In the genomic region with DNA sequence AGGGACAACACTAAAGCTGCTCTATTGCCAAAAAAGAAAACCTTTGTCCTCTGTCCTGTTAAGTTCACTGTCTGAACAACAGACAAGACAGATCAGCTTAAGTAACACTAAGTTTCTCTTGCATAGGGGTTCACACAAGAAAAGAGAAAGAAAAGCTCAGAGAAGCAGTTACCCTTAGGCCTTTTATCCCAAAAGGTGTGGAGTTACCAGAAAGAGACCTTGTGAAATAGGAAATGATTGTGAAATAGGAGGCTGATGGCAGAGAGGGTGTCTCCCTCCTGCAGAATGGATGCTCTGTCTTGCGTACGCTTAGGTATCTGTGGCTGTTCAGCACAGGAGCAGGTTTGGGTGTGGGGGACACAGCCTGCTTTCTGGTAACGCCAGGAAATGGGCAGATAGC, we compare ENCODE assay signal across 9 mouse cellular contexts. TPM values are rescaled to one million over a fixed set of nuclear protein-coding genes. Genes with fewer than 3 reads are reported as not detected.
DNase-seq lines count a peak whose midpoint lies in the region; ATAC-seq lines count a peak whose summit lies in the region.
"Had no signal": no experiment of that assay in that cellular context is flagged by ENCODE, and none has a peak within 500 bp of the region (broad histone marks: within the 10 kb centered on the region; RNA-seq: fewer than 3 reads in every experiment).

No protein-coding gene starts in this region.

- H3K36me3 ChIP-seq in erythroblast, embryonic 14.5 days (ENCODE audit: control insufficient read depth) = peaks cover 48% of the 10 kb centered on the region
- peaks cover 26% of the 10 kb centered on the region for H3K36me3 ChIP-seq in forebrain, embryonic 12.5 days (replicated peaks)
- H3K36me3 ChIP-seq in liver, embryonic 15.5 days (replicated peaks) = peaks cover 28% of the 10 kb centered on the region

- 92% methylated on average over 3 of the region's 3 CpGs for WGBS in forebrain, embryonic 12.5 days
- 30% methylated on average over 3 of the region's 3 CpGs for WGBS in liver, embryonic 15.5 days (ENCODE audit: insufficient replicate concordance)

- H3K4me2 ChIP-seq in forebrain, embryonic 12.5 days = peak overlapping the region; percentile 99
- H3K4me2 ChIP-seq in liver, embryonic 15.5 days = peak overlapping the region; percentile 95

- H3K27me3 ChIP-seq in erythroblast, embryonic 14.5 days (ENCODE audit: control insufficient read depth) = no peaks in the 10 kb centered on the region
- no peaks in the 10 kb centered on the region for H3K27me3 ChIP-seq in forebrain, embryonic 12.5 days
- H3K27me3 ChIP-seq in liver, embryonic 15.5 days = no peaks in the 10 kb centered on the region

- H3K4me3 ChIP-seq in erythroblast, embryonic 14.5 days (replicated peaks) = peak overlapping the region; percentile 70
- peak overlapping the region; percentile 92 for H3K4me3 ChIP-seq in forebrain, embryonic 12.5 days (replicated peaks)
- peak overlapping the region; percentile 90 for H3K4me3 ChIP-seq in liver, embryonic 15.5 days (replicated peaks)

- no peak for ATAC-seq in erythroblast, adult 5-6 weeks (replicated peaks; ENCODE audit: low FRiP score, poor library complexity, severe bottlenecking)
- no peak for ATAC-seq in forebrain, embryonic 12.5 days (ENCODE audit: low FRiP score)
- no peak for ATAC-seq in liver, embryonic 15.5 days (ENCODE audit: insufficient read depth)

- peaks cover 59% of the 10 kb centered on the region for H3K4me1 ChIP-seq in erythroblast, embryonic 14.5 days (ENCODE audit: control insufficient read depth)
- peaks cover 42% of the 10 kb centered on the region for H3K4me1 ChIP-seq in forebrain, embryonic 12.5 days
- H3K4me1 ChIP-seq in liver, embryonic 15.5 days (replicated peaks) = peaks cover 60% of the 10 kb centered on the region

- H3K27ac ChIP-seq in forebrain, embryonic 12.5 days = no peak overlapping the region
- H3K27ac ChIP-seq in liver, embryonic 15.5 days (replicated peaks) = peak overlapping the region; percentile 83

- peak overlapping the region; percentile 94 for H3K9ac ChIP-seq in forebrain, embryonic 12.5 days
- peak overlapping the region; percentile 87 for H3K9ac ChIP-seq in liver, embryonic 15.5 days

- peak; percentile 27 for DNase-seq in 3T3-L1 (ENCODE audit: low read depth, low spot score)
- no peak for DNase-seq in urinary bladder, postnatal 36 days (ENCODE audit: low spot score in 2 of 2)
- DNase-seq in retina, embryonic 14.5 days (ENCODE audit: low spot score) = no peak
- DNase-seq in spleen, adult 12 weeks (ENCODE audit: low spot score) = no peak

- no peaks in the 10 kb centered on the region for H3K9me3 ChIP-seq in erythroblast, embryonic 14.5 days (ENCODE audit: control insufficient read depth, low read length)
- H3K9me3 ChIP-seq in forebrain, embryonic 12.5 days = no peaks in the 10 kb centered on the region
- no peaks in the 10 kb centered on the region for H3K9me3 ChIP-seq in liver, embryonic 15.5 days (replicated peaks)

RNA-seq across cellular contexts. Expression of a gene that starts 1.3 kb away (rescaled TPM):
- 1.0 and 1.2 TPM in 2 replicates for polyA plus RNA-seq in erythroblast, embryonic 14.5 days (2012)
- total RNA-seq in erythroblast, adult 5-6 weeks (2015; ENCODE audit: low replicate concordance) = 6.7 and 11.1 TPM in 2 replicates
- total RNA-seq in erythroblast, adult 5-6 weeks (2017; ENCODE audit: low replicate concordance) = 8.1 and 10.8 TPM in 2 replicates
- 19.2 and 20.9 TPM in 2 replicates for polyA plus RNA-seq in forebrain, embryonic 12.5 days (2016; fragmentation: Nextera tagmentation; extraction: Ambion mirVana)
- polyA plus RNA-seq in liver, embryonic 15.5 days (2015; fragmentation: Nextera tagmentation; extraction: Ambion mirVana) = 8.6 and 9.1 TPM in 2 replicates

RNA-seq across cellular contexts. Expression of a gene that starts 24.7 kb away (rescaled TPM):
- polyA plus RNA-seq in erythroblast, embryonic 14.5 days (2012) = 5.7 and 9.8 TPM in 2 replicates
- 30.5 and 41.5 TPM in 2 replicates for total RNA-seq in erythroblast, adult 5-6 weeks (2015; ENCODE audit: low replicate concordance)
- 255 and 279 TPM in 2 replicates for total RNA-seq in erythroblast, adult 5-6 weeks (2017; ENCODE audit: low replicate concordance)
- polyA plus RNA-seq in forebrain, embryonic 12.5 days (2016; fragmentation: Nextera tagmentation; extraction: Ambion mirVana) = 91.9 and 92.9 TPM in 2 replicates
- 16.1 and 16.4 TPM in 2 replicates for polyA plus RNA-seq in liver, embryonic 15.5 days (2015; fragmentation: Nextera tagmentation; extraction: Ambion mirVana)

RNA-seq across cellular contexts. Expression of a gene that starts 24.7 kb away (rescaled TPM):
- 0.14 TPM in 1 of 2 replicates, not detected in the other for polyA plus RNA-seq in erythroblast, embryonic 14.5 days (2012)
- 0.63 TPM in 1 of 2 replicates, not detected in the other for total RNA-seq in erythroblast, adult 5-6 weeks (2015; ENCODE audit: low replicate concordance)
- 1.5 TPM in 1 of 2 replicates, not detected in the other for total RNA-seq in erythroblast, adult 5-6 weeks (2017; ENCODE audit: low replicate concordance)
- polyA plus RNA-seq in forebrain, embryonic 12.5 days (2016; fragmentation: Nextera tagmentation; extraction: Ambion mirVana) = 0.89 and 1.0 TPM in 2 replicates
- polyA plus RNA-seq in liver, embryonic 15.5 days (2015; fragmentation: Nextera tagmentation; extraction: Ambion mirVana) = 0.06 and 0.14 TPM in 2 replicates
- total RNA-seq: hematopoietic stem cell, adult 5-6 weeks had no signal

RNA-seq across cellular contexts. Expression of a gene that starts 30.5 kb away (rescaled TPM):
- 5.1 and 5.4 TPM in 2 replicates for polyA plus RNA-seq in erythroblast, embryonic 14.5 days (2012)
- 7.5 and 25.9 TPM in 2 replicates for total RNA-seq in erythroblast, adult 5-6 weeks (2015; ENCODE audit: low replicate concordance)
- total RNA-seq in erythroblast, adult 5-6 weeks (2017; ENCODE audit: low replicate concordance) = 40.6 and 51.9 TPM in 2 replicates
- 185 and 187 TPM in 2 replicates for polyA plus RNA-seq in forebrain, embryonic 12.5 days (2016; fragmentation: Nextera tagmentation; extraction: Ambion mirVana)
- polyA plus RNA-seq in liver, embryonic 15.5 days (2015; fragmentation: Nextera tagmentation; extraction: Ambion mirVana) = 9.2 and 9.6 TPM in 2 replicates

RNA-seq across cellular contexts. Expression of a gene that starts 40.5 kb away (rescaled TPM):
- 58.5 and 75.1 TPM in 2 replicates for polyA plus RNA-seq in erythroblast, embryonic 14.5 days (2012)
- total RNA-seq in erythroblast, adult 5-6 weeks (2015; ENCODE audit: low replicate concordance) = 18.6 and 23.6 TPM in 2 replicates
- 32.3 and 36.6 TPM in 2 replicates for total RNA-seq in erythroblast, adult 5-6 weeks (2017; ENCODE audit: low replicate concordance)
- polyA plus RNA-seq in forebrain, embryonic 12.5 days (2016; fragmentation: Nextera tagmentation; extraction: Ambion mirVana) = 403 and 431 TPM in 2 replicates
- 111 and 117 TPM in 2 replicates for polyA plus RNA-seq in liver, embryonic 15.5 days (2015; fragmentation: Nextera tagmentation; extraction: Ambion mirVana)
